In genomic region chr15:86172124-86172523, GRCm38 (mm10) we compare ENCODE assay signal across 10 mouse cellular contexts. TPM values are rescaled to one million over a fixed set of nuclear protein-coding genes. Genes with fewer than 3 reads are reported as not detected.
DNase-seq lines count a peak whose midpoint lies in the region; ATAC-seq and TF ChIP-seq lines count a peak whose summit lies in the region.
"Had no signal": no experiment of that assay in that cellular context is flagged by ENCODE, and none has a peak within 500 bp of the region (broad histone marks: within the 10 kb centered on the region; RNA-seq: fewer than 3 reads in every experiment).

No protein-coding gene starts in this region.

- TF ChIP-seq CTCF in bone marrow, adult 2 months (IDR thresholded peaks at IDR 0.05; ENCODE audit: control insufficient read depth, insufficient read depth, low read length), result no peak
- TF ChIP-seq CTCF in heart, postnatal 0 days (IDR thresholded peaks at IDR 0.05; ENCODE audit: low read depth), result no peak

- peak; percentile 96 for TF ChIP-seq EP300 in heart, postnatal 0 days (IDR thresholded peaks at IDR 0.05; ENCODE audit: low read depth)

- no peaks in the 10 kb centered on the region for H3K9me3 ChIP-seq in heart, embryonic 11.5 days (replicated peaks; ENCODE audit: control insufficient read depth, low read length)
- no peaks in the 10 kb centered on the region for H3K9me3 ChIP-seq in heart, postnatal 0 days (replicated peaks; ENCODE audit: control insufficient read depth, low read length)
- H3K9me3 ChIP-seq in neural tube, embryonic 15.5 days (replicated peaks), result no peaks in the 10 kb centered on the region
- H3K9me3 ChIP-seq: hindbrain, embryonic 13.5 days; midbrain, embryonic 10.5 days had no signal

- no peak overlapping the region for H3K4me3 ChIP-seq in heart, embryonic 11.5 days (ENCODE audit: low read depth, low read length)
- no peak overlapping the region for H3K4me3 ChIP-seq in bone marrow, adult 2 months (replicated peaks; ENCODE audit: control insufficient read depth, low read depth, low read length)
- no peak overlapping the region for H3K4me3 ChIP-seq in heart, postnatal 0 days (ENCODE audit: low read depth, low read length)
- no peak overlapping the region for H3K4me3 ChIP-seq in neural tube, embryonic 15.5 days (replicated peaks)
- H3K4me3 ChIP-seq: hindbrain, embryonic 13.5 days; midbrain, embryonic 10.5 days had no signal

- no peak for ATAC-seq in heart, embryonic 11.5 days (replicated peaks; ENCODE audit: insufficient number of reproducible peaks, low FRiP score, low TSS enrichment)
- peak; percentile 78 for ATAC-seq in heart, postnatal 0 days (ENCODE audit: insufficient read depth, low read depth)
- no peak for ATAC-seq in neural tube, embryonic 15.5 days (ENCODE audit: low FRiP score)

- H3K27me3 ChIP-seq in heart, embryonic 11.5 days (ENCODE audit: control insufficient read depth, insufficient read depth, low read length), result no peaks in the 10 kb centered on the region
- H3K27me3 ChIP-seq in heart, postnatal 0 days (ENCODE audit: control insufficient read depth, insufficient read depth, low read length), result no peaks in the 10 kb centered on the region
- no peaks in the 10 kb centered on the region for H3K27me3 ChIP-seq in neural tube, embryonic 15.5 days (replicated peaks)
- H3K27me3 ChIP-seq: hindbrain, embryonic 13.5 days had no signal

- peak; percentile 98 for DNase-seq in heart, adult 11 months
- peak; percentile 29 for DNase-seq in 3T3-L1 (ENCODE audit: low read depth, low spot score)
- DNase-seq in heart, postnatal 0 days (ENCODE audit: low spot score), result peak; percentile 65
- no peak for DNase-seq in right cerebral cortex, adult 2 months (ENCODE audit: low spot score in 2 of 2)
- DNase-seq: kidney, adult 9 months had no signal

- no peak for TF ChIP-seq POLR2A in bone marrow, adult 2 months (IDR thresholded peaks at IDR 0.05; ENCODE audit: borderline replicate concordance, control insufficient read depth, low read depth, low read length)

- H3K36me3 ChIP-seq in heart, embryonic 11.5 days (ENCODE audit: control insufficient read depth, insufficient read depth, low read length), result no peaks in the 10 kb centered on the region
- H3K36me3 ChIP-seq in heart, postnatal 0 days (replicated peaks; ENCODE audit: control insufficient read depth, insufficient read depth, low read length), result no peaks in the 10 kb centered on the region
- no peaks in the 10 kb centered on the region for H3K36me3 ChIP-seq in neural tube, embryonic 15.5 days
- H3K36me3 ChIP-seq: hindbrain, embryonic 13.5 days; midbrain, embryonic 10.5 days had no signal

- no peak overlapping the region for H3K4me2 ChIP-seq in heart, embryonic 11.5 days
- 0 out of 2 replicates have a peak overlapping the region, but pooled peaks have one; percentile 6 for H3K4me2 ChIP-seq in heart, postnatal 0 days (ENCODE audit: low read depth, low read length)
- no peak overlapping the region for H3K4me2 ChIP-seq in neural tube, embryonic 15.5 days
- H3K4me2 ChIP-seq: hindbrain, embryonic 13.5 days had no signal

- peaks cover 68% of the 10 kb centered on the region for H3K4me1 ChIP-seq in heart, embryonic 11.5 days (ENCODE audit: control insufficient read depth, insufficient read depth, low read length)
- H3K4me1 ChIP-seq in bone marrow, adult 2 months (ENCODE audit: control insufficient read depth, insufficient read depth, low read length), result peaks cover 5% of the 10 kb centered on the region; the same call in 1 of the 2 replicates
- peaks cover 86% of the 10 kb centered on the region for H3K4me1 ChIP-seq in heart, postnatal 0 days (ENCODE audit: control insufficient read depth, insufficient read depth)
- peaks cover 44% of the 10 kb centered on the region for H3K4me1 ChIP-seq in neural tube, embryonic 15.5 days

- no peak overlapping the region for H3K9ac ChIP-seq in heart, embryonic 11.5 days (ENCODE audit: low read depth, low read length)
- no peak overlapping the region for H3K9ac ChIP-seq in heart, postnatal 0 days (replicated peaks; ENCODE audit: low read depth, low read length)
- H3K9ac ChIP-seq in neural tube, embryonic 15.5 days (replicated peaks), result no peak overlapping the region
- H3K9ac ChIP-seq: hindbrain, embryonic 13.5 days had no signal

- no peak overlapping the region for H3K27ac ChIP-seq in heart, embryonic 11.5 days (ENCODE audit: low read depth, low read length)
- peak overlapping the region; percentile 46; the same call in 1 of the 2 replicates for H3K27ac ChIP-seq in bone marrow, adult 2 months (ENCODE audit: control insufficient read depth, insufficient read depth, low read depth, low read length, poor library complexity)
- peak overlapping the region; percentile 75 for H3K27ac ChIP-seq in heart, postnatal 0 days (ENCODE audit: low read depth)
- no peak overlapping the region for H3K27ac ChIP-seq in neural tube, embryonic 15.5 days (replicated peaks)
- H3K27ac ChIP-seq: hindbrain, embryonic 13.5 days; midbrain, embryonic 10.5 days had no signal

- 15% methylated on average over 3 of the region's 3 CpGs for WGBS in heart, embryonic 11.5 days (ENCODE audit: insufficient replicate concordance)
- 41% methylated on average over 3 of the region's 3 CpGs for WGBS in bone marrow, adult 2 months
- WGBS in heart, postnatal 0 days, result 19% methylated on average over 3 of the region's 3 CpGs
- WGBS in neural tube, embryonic 15.5 days, result 66% methylated on average over 3 of the region's 3 CpGs

RNA-seq across cellular contexts. Expression of gene Cerk, which starts 13.8 kb away (rescaled TPM):
- polyA plus RNA-seq in heart, embryonic 11.5 days (2014; fragmentation: Nextera tagmentation; extraction: Ambion mirVana), result 10.1 and 10.6 TPM in 2 replicates
- polyA plus RNA-seq in bone marrow, adult 2 months (2011; ENCODE audit: insufficient read depth, insufficient read length, low replicate concordance, missing spikeins), result 23.0 and 42.5 TPM in 2 replicates
- total RNA-seq in heart, postnatal 0 days (2014; rRNA removed; ENCODE audit: low replicate concordance), result 25.3 and 28.2 TPM in 2 replicates
- polyA plus RNA-seq in heart, postnatal 0 days (2015; fragmentation: Nextera tagmentation; extraction: Ambion mirVana), result 12.1 and 14.5 TPM in 2 replicates
- polyA plus RNA-seq in neural tube, embryonic 15.5 days (2015; fragmentation: Nextera tagmentation; extraction: Ambion mirVana), result 26.4 and 27.5 TPM in 2 replicates

RNA-seq across cellular contexts. Expression of gene Tbc1d22a, which starts 42.1 kb away (rescaled TPM):
- polyA plus RNA-seq in heart, embryonic 11.5 days (2014; fragmentation: Nextera tagmentation; extraction: Ambion mirVana), result 6.0 and 7.3 TPM in 2 replicates
- polyA plus RNA-seq in bone marrow, adult 2 months (2011; ENCODE audit: insufficient read depth, insufficient read length, low replicate concordance, missing spikeins), result 5.2 and 16.3 TPM in 2 replicates
- total RNA-seq in heart, postnatal 0 days (2014; rRNA removed; ENCODE audit: low replicate concordance), result 26.6 and 31.4 TPM in 2 replicates
- 9.7 and 10.0 TPM in 2 replicates for polyA plus RNA-seq in heart, postnatal 0 days (2015; fragmentation: Nextera tagmentation; extraction: Ambion mirVana)
- polyA plus RNA-seq in neural tube, embryonic 15.5 days (2015; fragmentation: Nextera tagmentation; extraction: Ambion mirVana), result 11.0 and 14.1 TPM in 2 replicates

Comparison
In these comparisons a context has a peak if more than half of its experiments do, and no peak if none do; other contexts are left out.
1. H3K27ac ChIP-seq: peak in bone marrow, adult 2 months (single experiment) and heart, postnatal 0 days (single experiment); none in heart, embryonic 11.5 days (single experiment) and neural tube, embryonic 15.5 days (single experiment).
2. DNase-seq: peak in heart, adult 11 months (single experiment), 3T3-L1 (single experiment) and heart, postnatal 0 days (single experiment); none in right cerebral cortex, adult 2 months (0 of 2).